Mouse (Mus musculus): ENCODE data around the gene Wdr48. TPM values are rescaled to one million over a fixed set of nuclear protein-coding genes. Genes with fewer than 3 reads are reported as not detected.

Gene Wdr48
- polyA plus RNA-seq (2012; ENCODE audit: low replicate concordance), result 14.6 and 18.4 TPM in 2 replicates

GRCm38 (mm10) chr9:119894339-119895009 lies at the start of gene Wdr48:
Gene Wdr48 (plus strand): TSS chr9:119894878.

DNA sequence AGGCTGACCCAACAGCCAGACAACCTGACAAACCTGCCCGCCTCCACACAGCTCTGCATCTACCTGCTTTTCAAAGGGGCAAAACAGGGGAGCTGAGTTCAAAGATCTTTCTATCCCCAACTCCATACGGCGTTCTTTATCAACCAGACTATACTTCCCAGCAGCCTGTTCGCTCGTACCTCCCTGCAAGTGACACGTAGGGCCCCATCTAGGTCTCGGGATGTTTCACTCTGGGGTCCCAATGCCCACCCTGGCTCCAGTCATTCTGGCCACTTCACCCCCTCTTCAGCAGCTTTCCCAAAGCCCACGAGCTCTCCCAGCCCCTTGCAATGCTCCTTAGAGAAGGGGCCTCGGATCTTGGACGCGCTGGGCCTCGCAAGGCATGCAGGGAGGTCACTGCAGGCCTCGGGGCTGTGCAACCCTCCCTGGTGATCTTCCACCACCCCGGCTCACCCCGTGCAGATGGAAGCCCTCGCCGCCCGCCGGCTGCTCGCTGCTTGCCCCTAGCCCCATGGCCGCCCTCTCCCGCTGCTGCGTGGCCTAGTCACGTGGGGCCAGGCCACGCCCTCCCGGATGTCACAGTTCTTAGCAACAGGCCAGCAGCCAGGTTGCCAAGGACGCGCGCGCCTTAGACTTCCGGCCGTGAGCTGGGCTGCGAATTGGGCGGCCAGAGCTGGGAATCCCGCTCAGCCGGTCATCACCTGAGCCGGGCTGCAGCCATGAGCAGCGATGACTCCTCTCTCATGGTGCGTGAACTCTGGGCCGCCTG lies 42.5 kb downstream of the Wdr48 start, which contains the start of the genes Gorasp1 and Ttc21a:
Gene Gorasp1, minus strand, starts transcription at position 561 of the 769 bp plus-strand sequence.
Gene Ttc21a, plus strand, starts transcription at position 602 of the 769 bp plus-strand sequence.

Other genes starting within 250 kb of the Wdr48 start
- not detected in 2 replicates for gene Scn10a, start 175.6 kb upstream of the Wdr48 start, polyA plus RNA-seq (2012; ENCODE audit: low replicate concordance)
- not detected in 2 replicates for gene Scn11a, start 69.4 kb upstream of the Wdr48 start, polyA plus RNA-seq (2012; ENCODE audit: low replicate concordance)
- 8.4 and 15.4 TPM in 2 replicates for gene Gorasp1, start 42.7 kb downstream of the Wdr48 start, polyA plus RNA-seq (2012; ENCODE audit: low replicate concordance)
- 0.08 TPM in 1 of 2 replicates, not detected in the other for gene Ttc21a, start 42.7 kb downstream of the Wdr48 start, polyA plus RNA-seq (2012; ENCODE audit: low replicate concordance)
- gene Csrnp1, start 89.8 kb downstream of the Wdr48 start, polyA plus RNA-seq (2012; ENCODE audit: low replicate concordance), result 101 and 123 TPM in 2 replicates
- gene Xirp1, start 128.7 kb downstream of the Wdr48 start, polyA plus RNA-seq (2012; ENCODE audit: low replicate concordance), result not detected in 2 replicates
- 3.5 and 3.8 TPM in 2 replicates for gene Cx3cr1, start 175.0 kb downstream of the Wdr48 start, polyA plus RNA-seq (2012; ENCODE audit: low replicate concordance)
- 0.20 and 0.50 TPM in 2 replicates for gene Ccr8, start 197.2 kb downstream of the Wdr48 start, polyA plus RNA-seq (2012; ENCODE audit: low replicate concordance)
- 45.2 and 56.2 TPM in 2 replicates for gene Slc25a38, start 215.5 kb downstream of the Wdr48 start, polyA plus RNA-seq (2012; ENCODE audit: low replicate concordance)
- 1,066 and 10,393 TPM in 2 replicates for gene Rpsa, start 232.8 kb downstream of the Wdr48 start, polyA plus RNA-seq (2012; ENCODE audit: low replicate concordance)